In genomic region chr1:157081076-157081804, GRCm38 (mm10) we compare ENCODE assay signal across 9 mouse cellular contexts. TPM values are rescaled to one million over a fixed set of nuclear protein-coding genes. Genes with fewer than 3 reads are reported as not detected.
A peak's percentile ranks its signal among the peaks of the same experiment; 100 is the strongest.
DNase-seq lines count a peak whose midpoint lies in the region; ATAC-seq and TF ChIP-seq lines count a peak whose summit lies in the region.
"Had no signal": no experiment of that assay in that cellular context is flagged by ENCODE, and none has a peak within 500 bp of the region (broad histone marks: within the 10 kb centered on the region; RNA-seq: fewer than 3 reads in every experiment).

No protein-coding gene starts in this region.

- no peaks in the 10 kb centered on the region for H3K4me1 ChIP-seq in hindbrain, postnatal 0 days (ENCODE audit: insufficient read depth, low read length)
- H3K4me1 ChIP-seq in hindbrain, embryonic 12.5 days, result peaks cover 21% of the 10 kb centered on the region
- peaks cover 63% of the 10 kb centered on the region for H3K4me1 ChIP-seq in E14TG2a.4 (replicated peaks; ENCODE audit: low read depth, low read length)
- H3K4me1 ChIP-seq in midbrain, embryonic 13.5 days (replicated peaks), result peaks cover 23% of the 10 kb centered on the region

- peak; percentile 62 for DNase-seq in hindbrain, postnatal 0 days (ENCODE audit: low spot score)
- DNase-seq in embryo, embryonic 10 days (ENCODE audit: low spot score), result peak; percentile 76
- DNase-seq in layer of hippocampus, postnatal 25 days (ENCODE audit: extremely low spot score in 1 of 2, low spot score in 1 of 2), result no peak
- DNase-seq in right cerebral cortex, postnatal 25 days, result no peak
- no peak for DNase-seq in layer of hippocampus, adult 9-11 months

- no peaks in the 10 kb centered on the region for H3K27me3 ChIP-seq in hindbrain, postnatal 0 days (ENCODE audit: insufficient read depth, low read length)
- H3K27me3 ChIP-seq in hindbrain, embryonic 12.5 days, result peaks cover 3% of the 10 kb centered on the region; the same call in 1 of the 2 replicates
- H3K27me3 ChIP-seq in E14TG2a.4 (ENCODE audit: insufficient read depth, low read length), result 0 out of 2 replicates have a peak, but pooled peaks cover 3% of the 10 kb centered on the region
- H3K27me3 ChIP-seq in midbrain, embryonic 13.5 days, result no peaks in the 10 kb centered on the region
- H3K27me3 ChIP-seq: hindbrain, embryonic 15.5 days had no signal

- WGBS in hindbrain, postnatal 0 days, result 36% methylated on average over 15 of the region's 15 CpGs
- 53% methylated on average over 15 of the region's 15 CpGs for WGBS in hindbrain, embryonic 12.5 days
- WGBS in midbrain, embryonic 13.5 days, result 50% methylated on average over 15 of the region's 15 CpGs

- no peak overlapping the region for H3K27ac ChIP-seq in hindbrain, postnatal 0 days
- H3K27ac ChIP-seq in hindbrain, embryonic 12.5 days, result no peak overlapping the region
- H3K27ac ChIP-seq in midbrain, embryonic 13.5 days, result no peak overlapping the region
- H3K27ac ChIP-seq: hindbrain, embryonic 15.5 days had no signal

- H3K9me3 ChIP-seq in hindbrain, postnatal 0 days (ENCODE audit: low read length), result no peaks in the 10 kb centered on the region
- no peaks in the 10 kb centered on the region for H3K9me3 ChIP-seq in hindbrain, embryonic 12.5 days (replicated peaks)
- H3K9me3 ChIP-seq in E14TG2a.4 (ENCODE audit: low read length), result no peaks in the 10 kb centered on the region
- H3K9me3 ChIP-seq in midbrain, embryonic 13.5 days, result no peaks in the 10 kb centered on the region
- H3K9me3 ChIP-seq: hindbrain, embryonic 15.5 days had no signal

- H3K9ac ChIP-seq in hindbrain, postnatal 0 days (replicated peaks; ENCODE audit: low read length), result no peak overlapping the region
- H3K9ac ChIP-seq in hindbrain, embryonic 12.5 days, result no peak overlapping the region
- H3K9ac ChIP-seq in midbrain, embryonic 13.5 days (replicated peaks), result no peak overlapping the region
- H3K9ac ChIP-seq: hindbrain, embryonic 15.5 days had no signal

- H3K4me2 ChIP-seq in hindbrain, postnatal 0 days (ENCODE audit: low read depth, low read length), result no peak overlapping the region
- no peak overlapping the region for H3K4me2 ChIP-seq in hindbrain, embryonic 12.5 days (replicated peaks)
- H3K4me2 ChIP-seq in midbrain, embryonic 13.5 days (replicated peaks), result no peak overlapping the region
- H3K4me2 ChIP-seq: hindbrain, embryonic 15.5 days had no signal

- no peak overlapping the region for H3K4me3 ChIP-seq in hindbrain, postnatal 0 days (ENCODE audit: low read length)
- H3K4me3 ChIP-seq in hindbrain, embryonic 12.5 days, result no peak overlapping the region
- peak overlapping the region; percentile 43 for H3K4me3 ChIP-seq in E14TG2a.4 (replicated peaks; ENCODE audit: low read length)
- H3K4me3 ChIP-seq in midbrain, embryonic 13.5 days (replicated peaks), result no peak overlapping the region
- H3K4me3 ChIP-seq: hindbrain, embryonic 15.5 days had no signal

- ATAC-seq in hindbrain, postnatal 0 days, result no peak
- no peak for ATAC-seq in hindbrain, embryonic 12.5 days (ENCODE audit: low FRiP score)
- ATAC-seq in midbrain, embryonic 13.5 days, result 0 out of 2 replicates have a peak, but pooled peaks have one; percentile 12

- TF ChIP-seq CTCF in hindbrain, postnatal 0 days (IDR thresholded peaks at IDR 0.05; ENCODE audit: low read depth), result peak; percentile 67
- TF ChIP-seq CTCF in E14TG2a.4 (conservative IDR thresholded peaks at IDR 0.05; ENCODE audit: low read length), result peak; percentile 30

- H3K36me3 ChIP-seq in hindbrain, postnatal 0 days (ENCODE audit: insufficient read depth, low read length), result no peaks in the 10 kb centered on the region
- no peaks in the 10 kb centered on the region for H3K36me3 ChIP-seq in hindbrain, embryonic 12.5 days
- H3K36me3 ChIP-seq in E14TG2a.4 (ENCODE audit: insufficient read depth, low read length), result no peaks in the 10 kb centered on the region
- no peaks in the 10 kb centered on the region for H3K36me3 ChIP-seq in midbrain, embryonic 13.5 days
- H3K36me3 ChIP-seq: hindbrain, embryonic 15.5 days had no signal

RNA-seq across cellular contexts. Expression of gene Tex35, which starts 27.2 kb away (rescaled TPM):
- total RNA-seq in hindbrain, postnatal 0 days (2014; rRNA removed), result not detected in 2 replicates
- polyA plus RNA-seq in hindbrain, postnatal 0 days (2015; fragmentation: Nextera tagmentation; extraction: Ambion mirVana), result not detected in 2 replicates
- not detected in 2 replicates for polyA plus RNA-seq in hindbrain, embryonic 12.5 days (2016; fragmentation: Nextera tagmentation; extraction: Ambion mirVana)
- not detected in 2 replicates for polyA plus RNA-seq in midbrain, embryonic 13.5 days (2015; fragmentation: Nextera tagmentation; extraction: Ambion mirVana)
- total RNA-seq in layer of hippocampus, postnatal 25 days (2021), result not detected
- polyA plus RNA-seq: hindbrain, embryonic 15.5 days had no signal

Comparison
In these comparisons a context has a peak if more than half of its experiments do, and no peak if none do; other contexts are left out.
1. DNase-seq: peak in hindbrain, postnatal 0 days (single experiment) and embryo, embryonic 10 days (single experiment); none in layer of hippocampus, postnatal 25 days (0 of 2), right cerebral cortex, postnatal 25 days (single experiment) and layer of hippocampus, adult 9-11 months (single experiment).